Mouse (Mus musculus): Measurements from ENCODE around the gene Evi2b. TPM values are rescaled to one million over a fixed set of nuclear protein-coding genes. Genes with fewer than 3 reads are reported as not detected.

Evi2b gene
- polyA plus RNA-seq, 1 experiment from 2014 or later = 0.24 TPM

- H3K9ac ChIP-seq (ENCODE audit: low read length) = no peak overlapping the region
- H3K4me1 ChIP-seq (ENCODE audit: control insufficient read depth, insufficient read depth, low read length) = no peaks in the 10 kb centered on the region
- H3K27me3 ChIP-seq (replicated peaks; ENCODE audit: control insufficient read depth, insufficient read depth, low read length) = no peaks in the 10 kb centered on the region
- H3K36me3 ChIP-seq (ENCODE audit: control insufficient read depth, insufficient read depth, low read length) = peaks cover 11% of the 10 kb centered on the region; the same call in 1 of the 2 replicates
- WGBS = 87% methylated on average over 15 of the region's 15 CpGs
- H3K27ac ChIP-seq (ENCODE audit: low read depth, low read length) = no peak overlapping the region
- H3K9me3 ChIP-seq (replicated peaks; ENCODE audit: control insufficient read depth, low read length) = no peaks in the 10 kb centered on the region
- no peak for ATAC-seq
- no peak overlapping the region for H3K4me3 ChIP-seq (ENCODE audit: low read depth, low read length)
- H3K4me2 ChIP-seq (ENCODE audit: low read length) = no peak overlapping the region
- DNase-seq (ENCODE audit: low spot score) = no peak
Observed at GRCm38 (mm10) chr11:79527015-79527738, 3.6 kb upstream of the Evi2b start.

- DNase-seq (ENCODE audit: low spot score) = no peak
- no peaks in the 10 kb centered on the region for H3K4me1 ChIP-seq (ENCODE audit: control insufficient read depth, insufficient read depth, low read length)
- no peak overlapping the region for H3K9ac ChIP-seq (ENCODE audit: low read length)
- no peak overlapping the region for H3K4me3 ChIP-seq (ENCODE audit: low read depth, low read length)
- H3K36me3 ChIP-seq (ENCODE audit: control insufficient read depth, insufficient read depth, low read length) = peaks cover 11% of the 10 kb centered on the region; the same call in 1 of the 2 replicates
- no peak overlapping the region for H3K4me2 ChIP-seq (ENCODE audit: low read length)
- ATAC-seq = no peak
- no peaks in the 10 kb centered on the region for H3K9me3 ChIP-seq (replicated peaks; ENCODE audit: control insufficient read depth, low read length)
- no peak overlapping the region for H3K27ac ChIP-seq (ENCODE audit: low read depth, low read length)
- WGBS = 95% methylated on average over 3 of the region's 3 CpGs
- no peaks in the 10 kb centered on the region for H3K27me3 ChIP-seq (replicated peaks; ENCODE audit: control insufficient read depth, insufficient read depth, low read length)
Observed at GRCm38 (mm10) chr11:79526549-79526948, 3.0 kb upstream of the Evi2b start.

GRCm38 (mm10) chr11:79524310-79524575 is 681 bp upstream of the Evi2b start:
- Histone ChIP-seq H3K27ac (ENCODE audit: low read depth, low read length) (no peak overlapping the region), H3K4me1 (ENCODE audit: control insufficient read depth, insufficient read depth, low read length) (no peaks in the 10 kb centered on the region), H3K4me3 (ENCODE audit: low read depth, low read length) (no peak overlapping the region), H3K9me3 (replicated peaks; ENCODE audit: control insufficient read depth, low read length) (no peaks in the 10 kb centered on the region), H3K36me3 (ENCODE audit: control insufficient read depth, insufficient read depth, low read length) (0 out of 2 replicates have a peak, but pooled peaks cover 9% of the 10 kb centered on the region), H3K4me2 (ENCODE audit: low read length) (no peak overlapping the region), H3K27me3 (replicated peaks; ENCODE audit: control insufficient read depth, insufficient read depth, low read length) (no peaks in the 10 kb centered on the region), H3K9ac (ENCODE audit: low read length) (no peak overlapping the region)
- WGBS = 96% methylated on average over 1 of the region's 1 CpGs
- no peak for ATAC-seq
- DNase-seq (ENCODE audit: low spot score) = no peak

- Histone ChIP-seq H3K36me3 (ENCODE audit: control insufficient read depth, insufficient read depth, low read length) (0 out of 2 replicates have a peak, but pooled peaks cover under 1% of the 10 kb centered on the region), H3K9ac (ENCODE audit: low read length) (no peak overlapping the region), H3K27ac (ENCODE audit: low read depth, low read length) (no peak overlapping the region), H3K27me3 (replicated peaks; ENCODE audit: control insufficient read depth, insufficient read depth, low read length) (no peaks in the 10 kb centered on the region), H3K4me1 (ENCODE audit: control insufficient read depth, insufficient read depth, low read length) (no peaks in the 10 kb centered on the region), H3K4me3 (ENCODE audit: low read depth, low read length) (no peak overlapping the region), H3K4me2 (ENCODE audit: low read length) (no peak overlapping the region), H3K9me3 (replicated peaks; ENCODE audit: control insufficient read depth, low read length) (no peaks in the 10 kb centered on the region)
- DNase-seq (ENCODE audit: low spot score) (no peak), ATAC-seq (no peak)
- WGBS = 75% methylated on average over 1 of the region's 1 CpGs
Observed at GRCm38 (mm10) chr11:79522944-79523343, 618 bp downstream of the Evi2b start.

GRCm38 (mm10) chr11:79521930-79522329 is 1.6 kb downstream of the Evi2b start:
- DNase-seq (ENCODE audit: low spot score) (no peak), ATAC-seq (no peak)
- no peaks in the 10 kb centered on the region for H3K27me3 ChIP-seq (replicated peaks; ENCODE audit: control insufficient read depth, insufficient read depth, low read length)
- no peak overlapping the region for H3K27ac ChIP-seq (ENCODE audit: low read depth, low read length)
- H3K4me1 ChIP-seq (ENCODE audit: control insufficient read depth, insufficient read depth, low read length) = no peaks in the 10 kb centered on the region
- no peak overlapping the region for H3K4me2 ChIP-seq (ENCODE audit: low read length)
- no peak overlapping the region for H3K9ac ChIP-seq (ENCODE audit: low read length)
- no peaks in the 10 kb centered on the region for H3K9me3 ChIP-seq (replicated peaks; ENCODE audit: control insufficient read depth, low read length)
- H3K4me3 ChIP-seq (ENCODE audit: low read depth, low read length) = no peak overlapping the region
- no peaks in the 10 kb centered on the region for H3K36me3 ChIP-seq (ENCODE audit: control insufficient read depth, insufficient read depth, low read length)

- H3K9me3 ChIP-seq (replicated peaks; ENCODE audit: control insufficient read depth, low read length) = no peaks in the 10 kb centered on the region
- H3K4me3 ChIP-seq (ENCODE audit: low read depth, low read length) = no peak overlapping the region
- H3K4me2 ChIP-seq (ENCODE audit: low read length) = no peak overlapping the region
- DNase-seq (ENCODE audit: low spot score) (no peak), ATAC-seq (no peak)
- no peaks in the 10 kb centered on the region for H3K27me3 ChIP-seq (replicated peaks; ENCODE audit: control insufficient read depth, insufficient read depth, low read length)
- no peak overlapping the region for H3K27ac ChIP-seq (ENCODE audit: low read depth, low read length)
- H3K36me3 ChIP-seq (ENCODE audit: control insufficient read depth, insufficient read depth, low read length) = no peaks in the 10 kb centered on the region
- H3K9ac ChIP-seq (ENCODE audit: low read length) = no peak overlapping the region
- H3K4me1 ChIP-seq (ENCODE audit: control insufficient read depth, insufficient read depth, low read length) = no peaks in the 10 kb centered on the region
Observed at GRCm38 (mm10) chr11:79520772-79521171, 2.8 kb downstream of the Evi2b start.

GRCm38 (mm10) chr11:79519878-79520291 is 3.7 kb downstream of the Evi2b start:
- ATAC-seq (no peak), DNase-seq (ENCODE audit: low spot score) (no peak)
- Histone ChIP-seq H3K27ac (ENCODE audit: low read depth, low read length) (no peak overlapping the region), H3K36me3 (ENCODE audit: control insufficient read depth, insufficient read depth, low read length) (no peaks in the 10 kb centered on the region), H3K4me2 (ENCODE audit: low read length) (no peak overlapping the region), H3K4me1 (ENCODE audit: control insufficient read depth, insufficient read depth, low read length) (no peaks in the 10 kb centered on the region), H3K27me3 (replicated peaks; ENCODE audit: control insufficient read depth, insufficient read depth, low read length) (no peaks in the 10 kb centered on the region), H3K9me3 (replicated peaks; ENCODE audit: control insufficient read depth, low read length) (no peaks in the 10 kb centered on the region), H3K9ac (ENCODE audit: low read length) (no peak overlapping the region), H3K4me3 (ENCODE audit: low read depth, low read length) (no peak overlapping the region)
- WGBS = 77% methylated on average over 1 of the region's 1 CpGs

GRCm38 (mm10) chr11:79519299-79519698 is 4.3 kb downstream of the Evi2b start:
- Histone ChIP-seq H3K36me3 (ENCODE audit: control insufficient read depth, insufficient read depth, low read length) (no peaks in the 10 kb centered on the region), H3K4me3 (ENCODE audit: low read depth, low read length) (no peak overlapping the region), H3K27me3 (replicated peaks; ENCODE audit: control insufficient read depth, insufficient read depth, low read length) (no peaks in the 10 kb centered on the region), H3K9ac (ENCODE audit: low read length) (no peak overlapping the region), H3K27ac (ENCODE audit: low read depth, low read length) (no peak overlapping the region), H3K4me2 (ENCODE audit: low read length) (no peak overlapping the region), H3K9me3 (replicated peaks; ENCODE audit: control insufficient read depth, low read length) (no peaks in the 10 kb centered on the region), H3K4me1 (ENCODE audit: control insufficient read depth, insufficient read depth, low read length) (no peaks in the 10 kb centered on the region)
- no peak for ATAC-seq
- 90% methylated on average over 6 of the region's 6 CpGs for WGBS
- no peak for DNase-seq (ENCODE audit: low spot score)

GRCm38 (mm10) chr11:79515798-79516197 is 7.8 kb downstream of the Evi2b start:
- H3K4me2 ChIP-seq (ENCODE audit: low read length) = no peak overlapping the region

More at GRCm38 (mm10) chr11:79515798-79516197, 7.8 kb downstream of the Evi2b start:
- ATAC-seq (no peak), DNase-seq (ENCODE audit: low spot score) (no peak)
- Histone ChIP-seq H3K36me3 (ENCODE audit: control insufficient read depth, insufficient read depth, low read length) (no peaks in the 10 kb centered on the region), H3K27ac (ENCODE audit: low read depth, low read length) (no peak overlapping the region), H3K4me1 (ENCODE audit: control insufficient read depth, insufficient read depth, low read length) (no peaks in the 10 kb centered on the region), H3K9ac (ENCODE audit: low read length) (no peak overlapping the region), H3K27me3 (replicated peaks; ENCODE audit: control insufficient read depth, insufficient read depth, low read length) (no peaks in the 10 kb centered on the region), H3K9me3 (replicated peaks; ENCODE audit: control insufficient read depth, low read length) (no peaks in the 10 kb centered on the region), H3K4me3 (ENCODE audit: low read depth, low read length) (no peak overlapping the region)
- WGBS = 95% methylated on average over 2 of the region's 2 CpGs

Measured in forebrain, embryonic 14.5 days (tissue).